Mouse (Mus musculus): ENCODE results near the gene Hist1h3e. TPM values are rescaled to one million over a fixed set of nuclear protein-coding genes. Genes with fewer than 3 reads are reported as not detected.
A peak's percentile ranks its signal among the peaks of the same experiment; 100 is the strongest.
"Not testable (repeated sequence)": the region's sequence is repeated elsewhere in the genome, so short reads cannot be mapped to it uniquely, and the experiment has no call there.

The Hist1h3e gene
- polyA plus RNA-seq, 1 experiment: 3.8 TPM

DNA sequence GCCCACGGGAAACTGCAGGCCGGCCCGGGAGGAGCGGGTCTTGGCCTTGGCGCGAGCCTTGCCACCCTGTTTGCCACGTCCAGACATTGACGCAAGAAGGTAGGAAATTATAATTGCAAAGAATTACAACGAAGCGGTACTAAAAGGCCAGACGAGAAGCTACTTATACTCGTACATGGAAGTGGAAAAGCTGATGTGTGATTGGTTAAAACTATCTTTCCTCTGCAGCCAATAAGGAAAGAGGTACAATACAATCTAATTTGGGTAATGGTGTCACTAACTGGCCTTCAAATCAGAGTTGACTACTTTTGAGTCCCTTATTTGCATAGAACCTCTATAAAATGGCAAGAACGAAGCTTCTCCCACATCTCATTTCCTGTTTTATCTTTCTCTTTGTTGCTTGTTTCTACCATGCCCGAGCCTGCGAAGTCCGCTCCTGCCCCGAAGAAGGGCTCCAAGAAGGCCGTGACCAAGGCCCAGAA, 8.9 kb upstream of the Hist1h3e start, which contains the start of the genes Hist1h2ae and Hist1h2bg:
Hist1h2ae (minus strand) TSS at position 199 of the 482 bp plus-strand sequence.
Hist1h2bg (plus strand) TSS at position 375 of the 482 bp plus-strand sequence.
- Histone ChIP-seq H3K4me1 (ENCODE audit: control insufficient read depth, insufficient read depth, low read length) (no peaks in the 10 kb centered on the region; the same call in 1 of the 2 replicates), H3K27me3 (replicated peaks; ENCODE audit: control insufficient read depth, insufficient read depth, low read length) (peaks cover 2% of the 10 kb centered on the region; the same call in 1 of the 2 replicates), H3K36me3 (ENCODE audit: control insufficient read depth, insufficient read depth, low read length) (no peaks in the 10 kb centered on the region), H3K4me3 (ENCODE audit: insufficient read depth, low read depth, low read length) (peak within 1 kb of the TSS; percentile 60), H3K27ac (ENCODE audit: insufficient read depth, low read depth, low read length) (peak within 1 kb of the TSS; percentile 77)
- TF ChIP-seq POLR2A (IDR thresholded peaks at IDR 0.05; ENCODE audit: low read depth, low read length): no peak
- no peak for TF ChIP-seq CTCF (conservative IDR thresholded peaks at IDR 0.05; ENCODE audit: insufficient read depth, insufficient read length, low read depth, low read length)
- under 1% methylated on average over 18 of the region's 18 CpGs for WGBS
- DNase-seq: peak; percentile 85

DNA sequence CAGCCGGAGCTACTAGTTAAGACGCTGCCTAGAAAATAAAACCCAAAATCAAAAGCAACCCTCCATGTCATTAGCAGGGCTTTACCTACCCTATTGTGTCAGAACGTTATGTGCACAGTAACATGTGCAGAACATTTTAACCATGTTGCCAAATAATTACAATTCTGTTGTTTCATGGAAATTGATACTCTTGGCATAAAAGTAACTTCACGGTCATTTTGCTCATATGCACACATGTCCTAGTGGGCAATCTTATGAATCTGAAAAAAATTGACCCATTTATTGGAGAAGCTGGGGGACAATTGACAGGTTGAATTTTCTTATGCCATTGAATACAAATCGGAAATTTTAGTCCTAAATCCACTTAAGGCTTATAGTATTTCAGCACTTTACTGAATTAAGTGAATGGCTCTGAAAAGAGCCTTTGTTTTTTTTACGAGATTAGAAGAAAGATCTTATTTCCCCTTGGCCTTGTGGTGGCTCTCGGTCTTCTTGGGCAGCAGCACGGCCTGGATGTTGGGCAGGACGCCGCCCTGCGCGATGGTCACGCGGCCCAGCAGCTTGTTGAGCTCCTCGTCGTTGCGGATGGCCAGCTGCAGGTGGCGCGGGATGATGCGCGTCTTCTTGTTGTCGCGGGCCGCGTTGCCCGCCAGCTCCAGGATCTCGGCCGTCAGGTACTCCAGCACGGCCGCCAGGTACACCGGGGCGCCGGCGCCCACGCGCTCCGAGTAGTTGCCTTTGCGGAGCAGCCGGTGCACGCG, 8.3 kb upstream of the Hist1h3e start:
- DNase-seq; H3K36me3 ChIP-seq (ENCODE audit: control insufficient read depth, insufficient read depth, low read length); H3K4me1 ChIP-seq (ENCODE audit: control insufficient read depth, insufficient read depth, low read length); H3K27me3 ChIP-seq (replicated peaks; ENCODE audit: control insufficient read depth, insufficient read depth, low read length): not testable (repeated sequence)
- Histone ChIP-seq H3K4me3 (ENCODE audit: insufficient read depth, low read depth, low read length) (peak overlapping the region; percentile 41), H3K27ac (ENCODE audit: insufficient read depth, low read depth, low read length) (peak overlapping the region; percentile 74; the same call in 1 of the 2 replicates)
- 4% methylated on average over 31 of the region's 41 CpGs for WGBS

DNA sequence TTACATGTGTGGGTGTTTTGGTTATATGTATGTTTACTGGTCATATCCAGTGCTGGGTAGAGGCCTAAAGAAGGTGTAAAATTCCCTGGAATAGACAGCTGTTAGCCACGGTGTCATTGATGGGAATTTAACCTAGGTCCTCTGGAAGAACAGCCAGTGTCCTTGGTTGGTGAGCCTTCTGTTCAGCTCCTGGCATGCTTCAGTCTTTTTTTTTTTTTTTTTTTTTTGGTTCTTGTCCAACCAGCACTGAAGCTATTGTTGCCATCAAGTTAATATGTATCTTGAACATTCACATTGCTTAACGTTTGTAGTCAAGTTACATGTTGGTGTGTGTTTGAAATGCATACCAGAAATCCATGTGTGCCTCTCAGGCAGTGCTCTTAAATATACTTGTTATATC, 2.3 kb upstream of the Hist1h3e start:
- TF ChIP-seq CTCF (conservative IDR thresholded peaks at IDR 0.05; ENCODE audit: insufficient read depth, insufficient read length, low read depth, low read length): no peak
- TF ChIP-seq POLR2A (IDR thresholded peaks at IDR 0.05; ENCODE audit: low read depth, low read length): no peak
- DNase-seq: no peak
- Histone ChIP-seq H3K27ac (ENCODE audit: insufficient read depth, low read depth, low read length) (no peak overlapping the region), H3K27me3 (replicated peaks; ENCODE audit: control insufficient read depth, insufficient read depth, low read length) (no peaks in the 10 kb centered on the region), H3K4me1 (ENCODE audit: control insufficient read depth, insufficient read depth, low read length) (peaks cover 2% of the 10 kb centered on the region; the same call in 1 of the 2 replicates), H3K36me3 (ENCODE audit: control insufficient read depth, insufficient read depth, low read length) (no peaks in the 10 kb centered on the region), H3K4me3 (ENCODE audit: insufficient read depth, low read depth, low read length) (no peak overlapping the region)
- 58% methylated on average over 2 of the region's 2 CpGs for WGBS

DNA sequence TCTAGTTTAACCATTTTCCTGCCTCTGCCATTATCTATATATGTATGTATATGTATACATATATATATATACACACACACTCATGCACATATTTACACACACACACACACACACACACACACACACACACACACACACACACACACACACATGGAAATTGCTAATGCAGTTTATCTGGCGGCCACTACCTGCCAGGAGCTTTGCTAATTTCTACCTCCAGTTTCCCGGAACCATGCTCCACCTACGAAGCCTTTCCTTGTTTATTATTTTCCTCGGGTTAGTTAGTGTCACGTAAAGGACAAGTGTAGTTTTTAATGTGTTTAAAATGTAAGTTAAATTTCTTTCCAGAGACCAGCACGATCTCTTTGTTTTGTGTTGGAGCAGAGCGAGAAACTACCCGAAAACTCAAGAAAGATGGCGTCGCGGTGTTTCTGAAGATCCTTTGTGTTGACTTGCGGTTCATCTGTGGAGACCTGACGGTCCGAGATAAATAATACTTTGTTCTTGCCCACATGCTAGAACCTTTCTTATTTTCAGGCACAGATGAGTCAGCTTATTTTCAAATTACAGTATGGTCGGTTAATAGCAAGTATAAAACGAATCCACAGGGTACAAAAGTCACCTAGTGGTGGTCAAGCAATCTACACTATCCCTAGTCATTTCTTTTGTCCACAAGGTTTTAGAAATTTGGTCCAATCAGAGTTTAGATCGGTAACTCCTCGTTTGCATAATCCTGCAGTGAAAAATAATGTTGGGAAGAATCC, 712 bp upstream of the Hist1h3e start:
- peak overlapping the region; percentile 61; the same call in 1 of the 2 replicates for H3K27ac ChIP-seq (ENCODE audit: insufficient read depth, low read depth, low read length)
- peaks cover 2% of the 10 kb centered on the region; the same call in 1 of the 2 replicates for H3K4me1 ChIP-seq (ENCODE audit: control insufficient read depth, insufficient read depth, low read length)
- WGBS: 3% methylated on average over 18 of the region's 18 CpGs
- DNase-seq: peak; percentile 62
- peak overlapping the region; percentile 31 for H3K4me3 ChIP-seq (ENCODE audit: insufficient read depth, low read depth, low read length)
- H3K27me3 ChIP-seq (replicated peaks; ENCODE audit: control insufficient read depth, insufficient read depth, low read length): no peaks in the 10 kb centered on the region
- no peaks in the 10 kb centered on the region for H3K36me3 ChIP-seq (ENCODE audit: control insufficient read depth, insufficient read depth, low read length)
- no peak for TF ChIP-seq POLR2A (IDR thresholded peaks at IDR 0.05; ENCODE audit: low read depth, low read length)
- TF ChIP-seq CTCF (conservative IDR thresholded peaks at IDR 0.05; ENCODE audit: insufficient read depth, insufficient read length, low read depth, low read length): no peak

DNA sequence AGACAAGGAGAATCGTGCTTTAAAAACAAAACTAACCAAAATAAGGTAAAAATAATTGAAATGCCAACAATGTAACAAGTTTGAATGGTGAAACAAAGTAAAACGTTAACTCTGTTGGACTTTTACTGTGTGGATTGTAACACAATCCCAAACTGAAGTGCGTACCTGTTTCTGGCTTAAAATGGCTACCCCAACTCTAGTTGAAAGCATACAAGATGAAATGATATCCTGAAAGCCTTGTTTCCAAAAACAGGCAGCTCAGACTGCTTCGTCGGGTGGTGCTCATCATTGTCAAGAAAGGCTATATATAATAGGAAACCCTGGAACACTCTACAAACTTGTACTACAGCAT, 662 bp downstream of the Hist1h3e start:
- H3K4me3 ChIP-seq (ENCODE audit: insufficient read depth, low read depth, low read length); H3K27ac ChIP-seq (ENCODE audit: insufficient read depth, low read depth, low read length); H3K4me1 ChIP-seq (ENCODE audit: control insufficient read depth, insufficient read depth, low read length); H3K36me3 ChIP-seq (ENCODE audit: control insufficient read depth, insufficient read depth, low read length); DNase-seq; H3K27me3 ChIP-seq (replicated peaks; ENCODE audit: control insufficient read depth, insufficient read depth, low read length): not testable (repeated sequence)
- 2% methylated on average over 2 of the region's 5 CpGs for WGBS

DNA sequence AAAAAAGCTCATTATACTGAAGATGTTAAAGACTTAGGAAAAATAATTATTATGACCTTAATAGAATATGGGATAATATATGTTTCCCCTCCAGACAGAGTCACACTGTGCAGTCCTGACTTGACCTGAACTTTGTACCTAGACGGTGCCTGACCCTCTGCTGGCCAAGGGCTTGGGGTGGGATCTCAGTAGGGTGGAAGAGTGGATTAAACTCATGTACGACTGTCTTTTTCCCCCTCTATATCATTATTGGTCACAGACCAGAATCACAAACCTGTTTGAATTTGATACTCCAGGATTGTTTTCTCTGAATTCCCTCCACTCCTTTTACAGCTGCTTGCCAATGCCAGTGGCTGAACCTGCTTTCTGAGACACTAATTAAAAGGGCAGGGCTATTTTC, 1.5 kb downstream of the Hist1h3e start:
- H3K36me3 ChIP-seq (ENCODE audit: control insufficient read depth, insufficient read depth, low read length); H3K27ac ChIP-seq (ENCODE audit: insufficient read depth, low read depth, low read length); DNase-seq; H3K4me1 ChIP-seq (ENCODE audit: control insufficient read depth, insufficient read depth, low read length); H3K4me3 ChIP-seq (ENCODE audit: insufficient read depth, low read depth, low read length); H3K27me3 ChIP-seq (replicated peaks; ENCODE audit: control insufficient read depth, insufficient read depth, low read length): not testable (repeated sequence)
- WGBS: 26% methylated on average over 2 of the region's 2 CpGs

DNA sequence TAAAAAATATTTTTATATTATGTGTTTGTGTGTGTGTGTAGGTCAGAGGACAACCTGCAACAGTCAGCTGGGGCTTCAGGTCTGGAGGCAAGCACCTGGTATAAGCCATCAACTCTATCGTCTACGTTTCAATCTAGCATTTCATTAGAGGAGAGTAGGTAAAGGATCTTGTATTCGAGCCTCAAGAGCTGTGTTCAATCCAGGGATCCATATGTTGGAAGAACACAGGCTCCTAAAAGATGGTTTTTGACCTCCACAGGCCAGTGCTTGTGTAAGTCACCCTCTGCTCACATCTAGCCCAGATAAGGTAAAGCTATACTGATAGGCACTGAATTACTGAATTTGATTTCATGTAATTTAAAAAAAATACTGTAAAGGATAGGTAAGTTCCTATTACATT, 5.3 kb downstream of the Hist1h3e start:
- Histone ChIP-seq H3K27ac (ENCODE audit: insufficient read depth, low read depth, low read length) (no peak overlapping the region), H3K4me3 (ENCODE audit: insufficient read depth, low read depth, low read length) (no peak overlapping the region), H3K4me1 (ENCODE audit: control insufficient read depth, insufficient read depth, low read length) (no peaks in the 10 kb centered on the region), H3K27me3 (replicated peaks; ENCODE audit: control insufficient read depth, insufficient read depth, low read length) (no peaks in the 10 kb centered on the region), H3K36me3 (ENCODE audit: control insufficient read depth, insufficient read depth, low read length) (no peaks in the 10 kb centered on the region)
- TF ChIP-seq POLR2A (IDR thresholded peaks at IDR 0.05; ENCODE audit: low read depth, low read length) (no peak), CTCF (conservative IDR thresholded peaks at IDR 0.05; ENCODE audit: insufficient read depth, insufficient read length, low read depth, low read length) (no peak)
- no peak for DNase-seq
- WGBS: 71% methylated on average over 3 of the region's 3 CpGs

Data from kidney, adult 2 months (tissue).